Comparison of ENCODE assay signal across 10 mouse cellular contexts in the genomic region with DNA sequence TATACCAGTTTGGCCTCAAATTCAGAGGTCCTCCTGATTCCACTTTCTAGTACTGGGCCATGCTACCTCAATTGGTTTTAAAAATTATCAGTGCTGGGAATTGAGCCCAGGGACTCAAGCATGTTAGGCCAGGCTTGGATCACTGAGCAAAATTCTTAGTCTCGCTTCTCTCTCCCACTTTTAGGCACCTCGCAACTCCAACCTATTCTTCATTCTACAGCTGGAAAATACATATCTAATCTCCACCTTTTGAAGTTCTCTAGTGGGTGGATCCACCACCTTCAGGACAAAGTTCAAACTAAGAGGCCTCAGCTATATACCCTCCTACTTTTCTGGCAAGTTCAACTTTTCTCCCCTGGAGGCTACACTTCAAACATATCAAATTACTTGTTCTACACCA. TPM values are rescaled to one million over a fixed set of nuclear protein-coding genes. Genes with fewer than 3 reads are reported as not detected.
DNase-seq lines count a peak whose midpoint lies in the region; ATAC-seq and TF ChIP-seq lines count a peak whose summit lies in the region.
"Had no signal": no experiment of that assay in that cellular context is flagged by ENCODE, and none has a peak within 500 bp of the region (broad histone marks: within the 10 kb centered on the region; RNA-seq: fewer than 3 reads in every experiment).

No protein-coding gene starts in this region.

- intact Hi-C loops in left cerebral cortex, postnatal 4 days (cut with DNase I): no loop called here

- ATAC-seq in heart, embryonic 15.5 days (replicated peaks; ENCODE audit: insufficient number of reproducible peaks, insufficient read depth, low FRiP score, low read depth): no peak
- no peak for ATAC-seq in G1E (ENCODE audit: extremely low read depth, insufficient number of reproducible peaks, low FRiP score, poor library complexity, severe bottlenecking)
- no peak for ATAC-seq in hindbrain, embryonic 15.5 days (ENCODE audit: low FRiP score, low read depth)
- ATAC-seq in midbrain, embryonic 13.5 days: no peak

- 73% methylated on average over 2 of the region's 2 CpGs for WGBS in heart, embryonic 15.5 days
- WGBS in hindbrain, embryonic 15.5 days: 90% methylated on average over 2 of the region's 2 CpGs
- 94% methylated on average over 2 of the region's 2 CpGs for WGBS in midbrain, embryonic 13.5 days

- H3K4me3 ChIP-seq in heart, embryonic 15.5 days: no peak overlapping the region
- peak overlapping the region; percentile 88; the same call in 1 of the 2 replicates for H3K4me3 ChIP-seq in G1E (ENCODE audit: low read depth, low read length)
- H3K4me3 ChIP-seq in hindbrain, embryonic 15.5 days: no peak overlapping the region
- peak overlapping the region; percentile 94; the same call in 1 of the 2 replicates for H3K4me3 ChIP-seq in midbrain, embryonic 13.5 days (replicated peaks)

- peak overlapping the region; percentile 68; the same call in 1 of the 2 replicates for H3K4me2 ChIP-seq in heart, embryonic 15.5 days
- peak overlapping the region; percentile 81 for H3K4me2 ChIP-seq in hindbrain, embryonic 15.5 days
- peak overlapping the region; percentile 52 for H3K4me2 ChIP-seq in midbrain, embryonic 13.5 days (replicated peaks)

- no peaks in the 10 kb centered on the region for H3K9me3 ChIP-seq in heart, embryonic 15.5 days (replicated peaks)
- no peaks in the 10 kb centered on the region for H3K9me3 ChIP-seq in G1E (replicated peaks)
- no peaks in the 10 kb centered on the region for H3K9me3 ChIP-seq in hindbrain, embryonic 15.5 days
- H3K9me3 ChIP-seq in midbrain, embryonic 13.5 days: no peaks in the 10 kb centered on the region

- H3K9ac ChIP-seq in heart, embryonic 15.5 days: no peak overlapping the region
- H3K9ac ChIP-seq in hindbrain, embryonic 15.5 days: no peak overlapping the region
- H3K9ac ChIP-seq in midbrain, embryonic 13.5 days (replicated peaks): no peak overlapping the region

- peaks cover 30% of the 10 kb centered on the region for H3K4me1 ChIP-seq in heart, embryonic 15.5 days (replicated peaks)
- peaks cover 21% of the 10 kb centered on the region for H3K4me1 ChIP-seq in G1E (ENCODE audit: insufficient read depth, low read depth, low read length)
- peaks cover 33% of the 10 kb centered on the region for H3K4me1 ChIP-seq in hindbrain, embryonic 15.5 days (replicated peaks)
- peaks cover 25% of the 10 kb centered on the region for H3K4me1 ChIP-seq in midbrain, embryonic 13.5 days (replicated peaks)

- peaks cover 4% of the 10 kb centered on the region for H3K36me3 ChIP-seq in heart, embryonic 15.5 days
- H3K36me3 ChIP-seq in G1E (replicated peaks): peaks cover 10% of the 10 kb centered on the region
- no peaks in the 10 kb centered on the region for H3K36me3 ChIP-seq in hindbrain, embryonic 15.5 days
- peaks cover 5% of the 10 kb centered on the region; the same call in 1 of the 2 replicates for H3K36me3 ChIP-seq in midbrain, embryonic 13.5 days

- no peak for TF ChIP-seq CTCF in G1E (IDR thresholded peaks at IDR 0.05; ENCODE audit: low read depth, low read length)

- H3K27me3 ChIP-seq in heart, embryonic 15.5 days: no peaks in the 10 kb centered on the region
- H3K27me3 ChIP-seq in G1E (ENCODE audit: insufficient read depth, low read length): peaks cover 11% of the 10 kb centered on the region
- H3K27me3 ChIP-seq in hindbrain, embryonic 15.5 days: peaks cover 5% of the 10 kb centered on the region; the same call in 1 of the 2 replicates
- peaks cover 28% of the 10 kb centered on the region; the same call in 1 of the 2 replicates for H3K27me3 ChIP-seq in midbrain, embryonic 13.5 days

- DNase-seq in heart, adult 9 months (ENCODE audit: low spot score in 2 of 2): no peak
- DNase-seq in G1E (ENCODE audit: low spot score): no peak
- no peak for DNase-seq in left cerebral cortex, postnatal 4 days
- no peak for DNase-seq in testis, postnatal 10 days (ENCODE audit: low spot score)
- no peak for DNase-seq in right cerebral cortex, adult 2 months (ENCODE audit: low spot score in 2 of 2)

- H3K27ac ChIP-seq in heart, embryonic 15.5 days: no peak overlapping the region
- no peak overlapping the region for H3K27ac ChIP-seq in hindbrain, embryonic 15.5 days (replicated peaks)
- no peak overlapping the region for H3K27ac ChIP-seq in midbrain, embryonic 13.5 days

RNA-seq across cellular contexts. Expression of a gene that starts 1.1 kb away (rescaled TPM):
- polyA plus RNA-seq in heart, embryonic 15.5 days (2015; fragmentation: Nextera tagmentation; extraction: Ambion mirVana): 8.8 and 10.5 TPM in 2 replicates
- total RNA-seq in G1E (2014; fragmentation: Nextera tagmentation) (99.5 and 106 TPM in 2 replicates), G1E (2017) (22.7 and 29.9 TPM in 2 replicates)
- polyA plus RNA-seq in G1E (2012): 41.8 and 47.1 TPM in 2 replicates
- 9.9 and 12.2 TPM in 2 replicates for polyA plus RNA-seq in hindbrain, embryonic 15.5 days (2015; fragmentation: Nextera tagmentation; extraction: Ambion mirVana)
- polyA plus RNA-seq in midbrain, embryonic 13.5 days (2015; fragmentation: Nextera tagmentation; extraction: Ambion mirVana): 17.6 and 19.9 TPM in 2 replicates
- total RNA-seq in left cerebral cortex, postnatal 4 days (2021): 10 to 100 TPM; 88.1 to 90.1 TPM

RNA-seq across cellular contexts. Expression of a gene that starts 8.9 kb away (rescaled TPM):
- 3.8 and 4.0 TPM in 2 replicates for polyA plus RNA-seq in heart, embryonic 15.5 days (2015; fragmentation: Nextera tagmentation; extraction: Ambion mirVana)
- not detected in 2 replicates for total RNA-seq in G1E (2014; fragmentation: Nextera tagmentation)
- 0.06 and 0.11 TPM in 2 replicates for total RNA-seq in G1E (2017)
- polyA plus RNA-seq in G1E (2012): not detected in 2 replicates
- polyA plus RNA-seq in hindbrain, embryonic 15.5 days (2015; fragmentation: Nextera tagmentation; extraction: Ambion mirVana): 4.2 TPM in 2 replicates
- polyA plus RNA-seq in midbrain, embryonic 13.5 days (2015; fragmentation: Nextera tagmentation; extraction: Ambion mirVana): 2.5 and 3.6 TPM in 2 replicates
- total RNA-seq in left cerebral cortex, postnatal 4 days (2021): 1 to 10 TPM; 4.3 to 5.1 TPM

RNA-seq across cellular contexts. Expression of a gene that starts 34.3 kb away (rescaled TPM):
- polyA plus RNA-seq in heart, embryonic 15.5 days (2015; fragmentation: Nextera tagmentation; extraction: Ambion mirVana): 0.82 and 1.4 TPM in 2 replicates
- total RNA-seq in G1E (2014; fragmentation: Nextera tagmentation): not detected in 2 replicates
- not detected in 2 replicates for total RNA-seq in G1E (2017)
- polyA plus RNA-seq in G1E (2012): not detected in 2 replicates
- 0.42 and 0.78 TPM in 2 replicates for polyA plus RNA-seq in hindbrain, embryonic 15.5 days (2015; fragmentation: Nextera tagmentation; extraction: Ambion mirVana)
- polyA plus RNA-seq in midbrain, embryonic 13.5 days (2015; fragmentation: Nextera tagmentation; extraction: Ambion mirVana): not detected in 2 replicates
- under 1 TPM in 1 of 2 experiments, not detected in 1; 0.50 TPM for total RNA-seq in left cerebral cortex, postnatal 4 days (2021)

RNA-seq across cellular contexts. Expression of a gene that starts 42.5 kb away (rescaled TPM):
- polyA plus RNA-seq in heart, embryonic 15.5 days (2015; fragmentation: Nextera tagmentation; extraction: Ambion mirVana): 0.11 and 0.13 TPM in 2 replicates
- total RNA-seq in G1E (2014; fragmentation: Nextera tagmentation) (not detected in 2 replicates), G1E (2017) (0.05 and 0.06 TPM in 2 replicates)
- polyA plus RNA-seq in G1E (2012): not detected in 2 replicates
- polyA plus RNA-seq in hindbrain, embryonic 15.5 days (2015; fragmentation: Nextera tagmentation; extraction: Ambion mirVana): 0.41 and 0.91 TPM in 2 replicates
- 0.17 and 0.23 TPM in 2 replicates for polyA plus RNA-seq in midbrain, embryonic 13.5 days (2015; fragmentation: Nextera tagmentation; extraction: Ambion mirVana)
- total RNA-seq in left cerebral cortex, postnatal 4 days (2021): under 1 TPM; 0.48 to 0.74 TPM
- polyA plus RNA-seq: heart, embryonic 14.5 days had no signal

RNA-seq across cellular contexts. Expression of a gene that starts 50.2 kb away (rescaled TPM):
- polyA plus RNA-seq in heart, embryonic 15.5 days (2015; fragmentation: Nextera tagmentation; extraction: Ambion mirVana): 0.09 TPM in 1 of 2 replicates, not detected in the other
- total RNA-seq in G1E (2014; fragmentation: Nextera tagmentation): not detected in 2 replicates
- total RNA-seq in G1E (2017): not detected in 2 replicates
- polyA plus RNA-seq in G1E (2012): not detected in 2 replicates
- polyA plus RNA-seq in hindbrain, embryonic 15.5 days (2015; fragmentation: Nextera tagmentation; extraction: Ambion mirVana): not detected in 2 replicates
- polyA plus RNA-seq in midbrain, embryonic 13.5 days (2015; fragmentation: Nextera tagmentation; extraction: Ambion mirVana): not detected in 2 replicates
- not detected for total RNA-seq in left cerebral cortex, postnatal 4 days (2021)
- polyA plus RNA-seq: brain, embryonic 14.5 days; heart, embryonic 14.5 days had no signal

Comparison
In these comparisons a context has a peak if more than half of its experiments do, and no peak if none do; other contexts are left out.
1. H3K4me3 ChIP-seq: peak in G1E (single experiment) and midbrain, embryonic 13.5 days (single experiment); none in heart, embryonic 15.5 days (single experiment) and hindbrain, embryonic 15.5 days (single experiment).
2. Peak in every context shown above with its lines, with median percentiles within 50 percentile points of each other: H3K4me2 ChIP-seq.